ENCODE assay signal across 16 mouse cellular contexts in genomic region chr12:79830686-79831085, GRCm38 (mm10).
A peak's percentile ranks its signal among the peaks of the same experiment; 100 is the strongest.
DNase-seq lines count a peak whose midpoint lies in the region; ATAC-seq lines count a peak whose summit lies in the region.
"Had no signal": no experiment of that assay in that cellular context is flagged by ENCODE, and none has a peak within 500 bp of the region (broad histone marks: within the 10 kb centered on the region; RNA-seq: fewer than 3 reads in every experiment).

No protein-coding gene starts in this region.

- H3K9me3 ChIP-seq in heart, embryonic 11.5 days (replicated peaks; ENCODE audit: control insufficient read depth, low read length), result no peaks in the 10 kb centered on the region
- H3K9me3 ChIP-seq in midbrain, embryonic 10.5 days (replicated peaks), result no peaks in the 10 kb centered on the region
- H3K9me3 ChIP-seq in midbrain, embryonic 15.5 days, result no peaks in the 10 kb centered on the region
- H3K9me3 ChIP-seq in heart, embryonic 15.5 days (replicated peaks), result no peaks in the 10 kb centered on the region
- H3K9me3 ChIP-seq: limb, embryonic 12.5 days; neural tube, embryonic 12.5 days had no signal

- intact Hi-C loops in heart, postnatal 14 days (cut with DNase I), result loop anchor here (5.0 to 10.0 kb wide), 2 partner anchors 33 to 74 kb away; no protein-coding TSS in a partner anchor

- no peak overlapping the region for H3K4me2 ChIP-seq in heart, embryonic 11.5 days
- H3K4me2 ChIP-seq in midbrain, embryonic 15.5 days, result no peak overlapping the region
- no peak overlapping the region for H3K4me2 ChIP-seq in heart, embryonic 15.5 days
- H3K4me2 ChIP-seq: limb, embryonic 12.5 days; neural tube, embryonic 12.5 days had no signal

- no peak overlapping the region for H3K4me3 ChIP-seq in heart, embryonic 11.5 days (ENCODE audit: low read depth, low read length)
- no peak overlapping the region for H3K4me3 ChIP-seq in midbrain, embryonic 10.5 days
- no peak overlapping the region for H3K4me3 ChIP-seq in midbrain, embryonic 15.5 days
- no peak overlapping the region for H3K4me3 ChIP-seq in heart, embryonic 15.5 days
- H3K4me3 ChIP-seq: limb, embryonic 12.5 days; neural tube, embryonic 12.5 days had no signal

- 47% methylated on average over 1 of the region's 1 CpGs for WGBS in heart, embryonic 11.5 days (ENCODE audit: insufficient replicate concordance)
- WGBS in midbrain, embryonic 10.5 days, result 24% methylated on average over 1 of the region's 1 CpGs
- 48% methylated on average over 1 of the region's 1 CpGs for WGBS in midbrain, embryonic 15.5 days
- WGBS in heart, embryonic 15.5 days, result 33% methylated on average over 1 of the region's 1 CpGs

- H3K4me1 ChIP-seq in heart, embryonic 11.5 days (ENCODE audit: control insufficient read depth, insufficient read depth, low read length), result peaks cover 23% of the 10 kb centered on the region
- H3K4me1 ChIP-seq in midbrain, embryonic 10.5 days, result peaks cover 37% of the 10 kb centered on the region
- H3K4me1 ChIP-seq in midbrain, embryonic 15.5 days, result no peaks in the 10 kb centered on the region
- peaks cover 50% of the 10 kb centered on the region for H3K4me1 ChIP-seq in heart, embryonic 15.5 days (replicated peaks)

- H3K27ac ChIP-seq in heart, embryonic 11.5 days (ENCODE audit: low read depth, low read length), result peak overlapping the region; percentile 29; the same call in 1 of the 2 replicates
- H3K27ac ChIP-seq in midbrain, embryonic 10.5 days (replicated peaks), result peak overlapping the region; percentile 29
- no peak overlapping the region for H3K27ac ChIP-seq in midbrain, embryonic 15.5 days
- peak overlapping the region; percentile 68 for H3K27ac ChIP-seq in heart, embryonic 15.5 days
- H3K27ac ChIP-seq: limb, embryonic 12.5 days; macrophage; neural tube, embryonic 12.5 days had no signal

- no peak for DNase-seq in heart, postnatal 14 days
- DNase-seq in midbrain, embryonic 10.5 days (ENCODE audit: low spot score), result no peak
- DNase-seq in lung, postnatal 36 days, result peak; percentile 67
- DNase-seq in cerebellum, postnatal 4 days (ENCODE audit: low spot score in 2 of 2), result no peak
- no peak for DNase-seq in frontal cortex, postnatal 25 days (ENCODE audit: low spot score in 2 of 2)
- DNase-seq: cerebellum, adult 11-12 months; kidney, postnatal 4 days; right cerebral cortex, postnatal 4 days; thymus, postnatal 14 days had no signal

- no peak overlapping the region for H3K9ac ChIP-seq in heart, embryonic 11.5 days (ENCODE audit: low read depth, low read length)
- H3K9ac ChIP-seq in midbrain, embryonic 15.5 days, result no peak overlapping the region
- no peak overlapping the region for H3K9ac ChIP-seq in heart, embryonic 15.5 days
- H3K9ac ChIP-seq: limb, embryonic 12.5 days; neural tube, embryonic 12.5 days had no signal

- H3K27me3 ChIP-seq in heart, embryonic 11.5 days (ENCODE audit: control insufficient read depth, insufficient read depth, low read length), result no peaks in the 10 kb centered on the region
- H3K27me3 ChIP-seq in midbrain, embryonic 10.5 days (ENCODE audit: low read depth, poor library complexity, severe bottlenecking), result no peaks in the 10 kb centered on the region
- H3K27me3 ChIP-seq in midbrain, embryonic 15.5 days (replicated peaks), result no peaks in the 10 kb centered on the region
- no peaks in the 10 kb centered on the region for H3K27me3 ChIP-seq in heart, embryonic 15.5 days
- H3K27me3 ChIP-seq: limb, embryonic 12.5 days; neural tube, embryonic 12.5 days had no signal

- no peak for ATAC-seq in heart, embryonic 11.5 days (replicated peaks; ENCODE audit: insufficient number of reproducible peaks, low FRiP score, low TSS enrichment)
- ATAC-seq in midbrain, embryonic 15.5 days (replicated peaks), result no peak
- ATAC-seq in heart, embryonic 15.5 days (replicated peaks; ENCODE audit: insufficient number of reproducible peaks, insufficient read depth, low FRiP score, low read depth), result no peak
- ATAC-seq: activated CD4-positive, CD25-positive, alpha-beta regulatory T cell, adult 4 months had no signal

- no peaks in the 10 kb centered on the region for H3K36me3 ChIP-seq in heart, embryonic 11.5 days (ENCODE audit: control insufficient read depth, insufficient read depth, low read length)
- no peaks in the 10 kb centered on the region for H3K36me3 ChIP-seq in midbrain, embryonic 10.5 days
- H3K36me3 ChIP-seq in midbrain, embryonic 15.5 days (replicated peaks), result no peaks in the 10 kb centered on the region
- no peaks in the 10 kb centered on the region for H3K36me3 ChIP-seq in heart, embryonic 15.5 days
- H3K36me3 ChIP-seq: limb, embryonic 12.5 days; neural tube, embryonic 12.5 days had no signal
